Mouse (Mus musculus) NIH3T3 (cell line): Measurements from ENCODE around the gene Ninj2.

Experiments used
- DNase-seq: peaks from one replicate; pipeline ENCODE4 v3.0.0-alpha.2; 2012; ENCODE audit warnings: low read depth

Ninj2 gene

DNA sequence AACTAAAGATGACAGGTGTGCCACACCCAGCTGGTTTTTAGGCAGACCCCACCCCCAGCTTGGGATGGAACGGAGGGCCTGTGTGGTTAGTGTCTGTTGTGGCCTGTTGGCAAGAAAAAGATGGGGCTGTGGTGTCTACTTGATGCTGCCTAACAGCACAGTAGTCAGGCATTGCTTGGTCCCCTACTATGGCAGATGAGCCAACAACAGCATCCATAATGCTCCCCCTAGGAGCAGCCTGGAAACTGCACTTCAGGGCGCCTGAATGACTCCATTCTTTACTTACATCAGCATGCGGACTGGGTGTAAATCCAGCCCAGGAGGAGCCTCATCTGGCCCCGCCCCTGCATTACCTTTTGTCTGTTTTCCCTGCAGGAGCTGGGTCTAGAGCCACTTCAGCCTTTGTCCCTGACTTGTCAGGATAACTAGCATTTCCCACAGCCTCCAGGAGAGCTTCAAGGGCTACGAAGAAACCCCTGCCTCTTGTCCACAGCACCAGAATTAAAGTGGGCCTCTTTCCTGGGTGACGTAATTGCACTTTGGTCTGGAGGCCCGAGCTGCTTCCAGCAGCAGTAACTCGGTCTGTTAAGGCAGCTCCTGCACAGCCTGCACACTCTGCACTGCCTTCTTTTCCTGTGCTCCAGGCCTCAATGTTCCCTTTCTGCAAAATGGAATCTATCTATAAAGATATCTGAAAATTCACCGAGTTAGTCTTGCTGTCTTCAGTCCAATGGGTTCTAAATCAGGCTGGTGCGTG lies 106.7 kb downstream of the Ninj2 start:
- peak; percentile 36 for DNase-seq

DNA sequence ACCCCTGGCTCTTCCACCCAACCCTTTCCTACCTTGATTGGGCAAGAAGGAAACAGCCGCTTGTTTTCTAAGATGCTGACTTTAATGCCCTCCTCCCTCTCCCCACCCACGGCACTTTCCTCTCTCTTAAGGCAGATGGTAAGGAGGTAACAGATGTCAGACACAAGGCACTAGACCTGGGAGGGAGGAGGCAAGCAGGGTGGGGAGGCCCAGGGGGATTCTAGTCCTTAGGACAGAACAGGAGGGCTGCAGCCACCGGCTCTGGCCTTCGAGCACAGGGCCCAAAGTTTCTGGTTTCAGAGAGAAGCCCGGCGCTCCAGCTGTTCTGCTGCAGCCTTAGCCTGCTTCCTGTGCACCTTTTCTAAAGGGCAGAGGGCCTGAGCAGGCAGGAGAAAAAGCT lies 108.8 kb downstream of the Ninj2 start:
- DNase-seq, result no peak

DNA sequence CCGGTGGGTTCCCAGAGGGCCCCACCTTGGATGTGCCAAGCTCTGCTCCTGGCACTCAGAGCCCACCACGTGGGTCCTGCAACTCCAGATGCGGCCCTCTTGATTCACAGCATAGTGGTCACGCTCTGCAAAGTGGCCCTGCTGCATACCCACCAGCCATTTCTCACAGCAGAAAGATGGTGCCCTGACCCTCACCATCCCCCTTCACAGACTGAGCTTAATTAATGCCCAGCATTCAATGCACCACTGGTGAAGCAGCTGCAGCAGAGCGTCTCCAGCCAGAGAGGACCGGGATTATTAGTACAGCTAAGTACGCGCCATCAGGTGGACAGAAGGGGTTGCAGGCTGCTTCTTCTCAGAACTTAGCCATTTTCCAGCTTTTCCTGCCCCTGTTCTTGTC lies 109.3 kb downstream of the Ninj2 start:
- no peak for DNase-seq

GRCm38 (mm10) chr6:120206586-120206985 lies 113.4 kb downstream of the Ninj2 start:
- DNase-seq, result no peak

DNA sequence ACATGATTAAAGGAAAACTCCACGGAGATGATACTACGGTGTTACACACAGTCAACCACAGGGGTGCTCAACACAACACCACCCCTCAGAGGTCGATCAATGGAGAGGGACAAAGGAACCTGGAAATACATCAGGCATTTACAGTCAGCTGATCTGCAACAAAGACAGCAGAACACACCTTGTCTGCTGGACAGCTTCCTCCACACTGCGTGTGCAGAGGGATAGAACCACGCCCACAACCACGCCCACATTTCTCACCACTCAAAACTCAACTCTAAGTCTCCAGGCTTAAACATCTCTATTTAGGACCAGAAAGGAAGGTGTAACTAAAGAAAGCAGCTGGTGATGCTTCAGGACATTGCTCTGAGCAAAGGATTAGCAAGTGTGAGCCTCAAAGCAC lies 118.4 kb downstream of the Ninj2 start:
- no peak for DNase-seq

DNA sequence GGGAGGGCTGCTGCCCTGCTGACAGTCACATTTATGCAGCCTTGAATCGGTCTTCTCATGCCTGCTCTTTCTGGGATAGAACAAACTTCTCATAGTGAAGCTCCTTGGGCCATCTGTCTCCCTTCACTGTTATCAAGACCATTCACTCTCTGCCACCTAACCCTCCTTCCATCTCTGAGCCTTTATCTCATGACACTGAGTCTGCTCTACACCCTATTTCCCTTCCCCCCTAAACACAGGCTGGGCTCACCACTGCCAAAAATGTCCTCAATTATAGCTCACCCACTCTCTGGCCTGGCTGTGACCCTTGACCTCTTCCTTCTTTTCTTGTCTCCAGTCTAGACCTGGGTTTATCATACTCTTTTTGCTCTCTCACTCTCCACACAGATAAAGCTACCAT lies 123.6 kb downstream of the Ninj2 start:
- no peak for DNase-seq

DNA sequence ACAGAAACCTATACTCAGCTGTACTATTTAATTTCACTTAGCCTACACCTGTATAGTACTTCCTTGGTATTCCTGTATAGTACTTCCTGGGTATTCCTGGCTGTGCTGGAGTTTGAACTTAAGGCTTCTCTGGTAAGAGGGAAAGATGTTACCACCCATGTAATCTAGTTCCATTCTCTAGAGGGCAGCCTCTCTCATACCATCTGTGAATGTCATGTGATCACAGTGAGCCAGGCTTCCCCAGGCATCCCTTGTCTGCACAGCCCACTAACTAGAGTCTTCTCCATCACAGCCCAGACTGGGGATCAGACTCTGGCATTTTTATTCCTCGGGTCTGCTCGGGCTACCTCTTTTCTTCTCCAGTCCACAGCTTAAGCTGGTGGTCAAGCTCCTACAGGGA lies 126.1 kb downstream of the Ninj2 start:
- DNase-seq, result peak; percentile 28

DNA sequence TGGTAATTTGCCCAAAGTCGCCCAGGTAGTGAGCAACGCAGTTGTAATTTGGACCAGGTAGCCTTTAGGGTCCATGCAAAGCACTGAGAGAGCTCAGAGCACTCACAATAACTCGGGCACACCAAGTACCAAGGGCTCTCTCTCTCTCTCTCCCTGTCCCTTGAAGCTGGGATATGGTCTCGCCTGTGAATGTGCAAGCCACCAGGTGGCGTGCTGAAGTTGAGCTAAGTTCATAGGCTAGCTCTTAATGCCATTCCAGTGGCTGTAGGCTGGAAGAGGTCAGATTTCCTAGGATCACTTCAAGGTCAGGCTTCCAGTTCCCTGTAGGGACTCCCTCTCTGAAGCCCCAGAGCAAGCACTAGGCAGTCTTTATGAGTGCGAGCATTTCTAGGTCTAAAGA lies 129.5 kb downstream of the Ninj2 start:
- DNase-seq, result peak; percentile 78

DNA sequence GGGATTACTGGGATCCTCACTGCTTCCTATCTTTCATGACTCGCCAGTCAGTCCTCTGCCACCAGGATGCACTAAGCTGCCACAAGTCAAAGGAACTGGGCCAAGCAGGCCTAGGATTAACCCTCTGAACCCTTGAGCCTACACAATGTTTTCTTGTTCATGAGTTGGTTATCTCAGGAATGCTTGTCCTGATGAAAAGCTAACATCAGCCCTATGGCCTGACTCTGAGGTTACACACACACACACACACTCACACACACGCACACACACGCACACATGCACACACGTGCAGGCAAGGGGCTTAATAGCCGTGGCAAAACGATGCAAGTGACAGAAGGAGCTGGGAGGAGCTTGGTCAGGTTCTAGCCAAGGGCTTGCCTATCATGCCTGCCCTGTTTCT lies 132.2 kb downstream of the Ninj2 start:
- DNase-seq, result no peak

- no peak for DNase-seq
Observed at GRCm38 (mm10) chr6:120227068-120227467, 133.9 kb downstream of the Ninj2 start.

DNA sequence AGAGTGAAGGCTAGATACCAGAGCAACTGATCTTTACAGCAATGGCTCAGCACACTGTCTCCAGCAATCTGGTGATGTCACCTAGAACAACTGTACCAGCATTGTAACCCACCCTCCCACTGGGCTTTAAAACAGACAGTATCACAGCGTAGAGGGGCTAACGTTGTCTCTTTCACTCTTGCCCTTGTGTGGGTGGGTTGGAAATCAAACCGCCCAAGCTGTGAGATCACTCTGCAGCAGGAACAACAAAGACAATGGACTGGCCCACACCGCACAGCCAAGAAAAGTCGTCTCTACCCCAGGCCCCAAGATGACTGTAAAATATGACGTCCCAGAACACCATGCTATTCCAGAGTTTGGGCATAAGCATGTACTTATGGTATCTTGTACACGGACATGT lies 136.7 kb downstream of the Ninj2 start:
- DNase-seq, result no peak

- no peak for DNase-seq
Observed at GRCm38 (mm10) chr6:120230441-120230840, 137.3 kb downstream of the Ninj2 start.

DNA sequence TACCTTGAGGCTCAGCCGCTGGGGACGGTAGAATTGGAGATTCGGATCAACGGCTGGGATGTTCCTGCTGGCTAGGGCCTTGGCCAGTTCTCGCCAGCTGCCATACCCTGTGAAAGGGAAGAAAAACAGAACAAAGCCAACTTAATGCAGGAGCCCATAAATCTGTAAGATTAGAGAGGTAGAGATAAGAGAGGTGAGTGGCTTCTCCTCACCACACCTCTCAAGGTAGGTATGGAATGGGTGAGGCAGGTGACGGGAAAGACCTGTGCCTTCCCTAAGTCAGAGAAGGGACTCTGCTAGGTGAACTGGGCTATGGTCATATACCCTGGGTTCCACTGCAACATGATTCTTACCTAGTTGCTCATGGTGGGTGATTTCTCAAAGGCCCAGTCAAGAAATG lies 139.7 kb downstream of the Ninj2 start:
- DNase-seq, result no peak

- DNase-seq, result no peak
Observed at GRCm38 (mm10) chr6:120235874-120236273, 142.7 kb downstream of the Ninj2 start.

- DNase-seq, result no peak
Observed at GRCm38 (mm10) chr6:120240461-120240860, 147.3 kb downstream of the Ninj2 start.

GRCm38 (mm10) chr6:120241453-120241852 lies 148.3 kb downstream of the Ninj2 start:
- no peak for DNase-seq

GRCm38 (mm10) chr6:120242530-120242929 lies 149.4 kb downstream of the Ninj2 start:
- DNase-seq, result no peak

DNA sequence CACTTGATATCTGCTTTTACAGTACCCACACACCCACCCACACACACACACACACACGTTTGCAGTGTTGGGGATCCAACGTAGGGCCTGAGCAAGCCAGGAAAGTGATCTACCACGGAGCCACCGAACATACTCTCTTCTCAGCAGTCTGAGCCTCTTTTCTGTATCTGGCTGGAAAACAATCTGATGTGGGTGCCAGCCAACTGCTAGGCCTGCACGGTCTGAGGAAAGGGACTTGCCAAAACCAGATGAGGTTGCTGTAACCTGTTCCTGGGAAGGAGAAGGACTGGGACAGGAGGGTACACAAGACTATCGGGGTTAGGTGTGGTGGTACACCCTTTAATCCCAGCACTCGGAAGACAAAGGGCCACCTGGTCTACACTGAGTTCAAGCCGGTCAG lies 150.1 kb downstream of the Ninj2 start:
- DNase-seq, result peak; percentile 30

GRCm38 (mm10) chr6:120246676-120247075 lies 153.5 kb downstream of the Ninj2 start:
- no peak for DNase-seq

- no peak for DNase-seq
Observed at GRCm38 (mm10) chr6:120249831-120250230, 156.7 kb downstream of the Ninj2 start.
